Mouse (Mus musculus) ES-E14 (cell line): ENCODE measurements around the gene Capn8.

Source experiments
- CHD2 ChIP-seq: IDR thresholded peaks from 2 replicates; pipeline ENCODE4 v1.6.1; 2014; ENCODE audit warnings: mild to moderate bottlenecking, low read depth, low read length, inconsistent platforms
- HCFC1 ChIP-seq: IDR thresholded peaks from 2 replicates; pipeline ENCODE4 v1.6.1; 2012; ENCODE audit warnings: low read length, inconsistent platforms, borderline replicate concordance; ENCODE audit not compliant: insufficient read depth
- MAFK ChIP-seq: IDR thresholded peaks from 2 replicates; pipeline ENCODE4 v1.6.1; 2014; ENCODE audit warnings: mild to moderate bottlenecking, low read depth, low read length, inconsistent platforms; ENCODE audit not compliant: insufficient read depth
- ZC3H11A ChIP-seq: IDR thresholded peaks from 2 replicates; pipeline ENCODE4 v1.6.1; 2012; ENCODE audit warnings: low read depth, mild to moderate bottlenecking, inconsistent platforms, low read length, borderline replicate concordance
- ZNF384 ChIP-seq: IDR thresholded peaks from 2 replicates; pipeline ENCODE4 v1.6.1; 2012; ENCODE audit warnings: low read depth, low read length, inconsistent platforms

DNA sequence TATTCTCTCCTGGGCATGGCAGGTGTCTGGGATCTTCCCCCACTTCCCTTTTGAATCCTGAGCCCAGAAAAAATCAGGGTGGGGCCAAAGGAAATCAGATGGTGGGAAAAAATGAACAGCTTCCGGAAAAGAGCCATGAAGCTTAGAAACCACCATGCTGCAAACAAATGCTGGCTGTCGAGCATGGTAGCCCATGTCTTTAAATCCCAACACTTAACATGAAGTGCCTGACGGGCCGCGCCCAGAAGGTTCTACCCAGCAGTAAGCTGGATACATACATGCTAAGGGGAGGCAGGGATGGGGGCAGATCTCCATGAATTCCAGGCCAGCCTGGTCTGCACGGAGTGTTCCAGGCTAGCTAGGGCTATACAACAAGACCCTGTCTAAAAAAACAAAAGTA lies 46.0 kb upstream of the Capn8 start:
- TF ChIP-seq ZC3H11A (no peak), HCFC1 (no peak), ZNF384 (no peak), CHD2 (no peak), MAFK (no peak)
